ENCODE assay signal across 30 mouse cellular contexts in genomic region chr14:52547933-52548332, GRCm38 (mm10). TPM values are rescaled to one million over a fixed set of nuclear protein-coding genes. Genes with fewer than 3 reads are reported as not detected.
"Had no signal": no experiment of that assay in that cellular context is flagged by ENCODE, and none has a peak within 500 bp of the region (broad histone marks: within the 10 kb centered on the region; RNA-seq: fewer than 3 reads in every experiment).

No protein-coding gene starts in this region.

- ATAC-seq: midbrain, embryonic 13.5 days had no signal

- H3K27me3 ChIP-seq: liver, embryonic 13.5 days; midbrain, embryonic 13.5 days had no signal

- H3K9me3 ChIP-seq: liver, embryonic 13.5 days; midbrain, embryonic 13.5 days had no signal

- H3K36me3 ChIP-seq: liver, embryonic 13.5 days; midbrain, embryonic 13.5 days had no signal

- H3K4me3 ChIP-seq: left cerebral cortex, adult 2 months; liver, embryonic 13.5 days; midbrain, embryonic 13.5 days had no signal

- H3K4me1 ChIP-seq: liver, embryonic 13.5 days; midbrain, embryonic 13.5 days had no signal

- DNase-seq: kidney, adult 2 months; kidney, postnatal 36 days; layer of hippocampus, postnatal 36 days; liver, embryonic 13.5 days; lung, adult 2 months; lung, postnatal 14 days; lung, postnatal 4 days; right cerebral cortex, postnatal 25 days; spleen, adult 18-20 months; thymus, adult 18-20 months; thymus, postnatal 36 days had no signal

- H3K27ac ChIP-seq: kidney, postnatal 0 days; left cerebral cortex, adult 2 months; liver, embryonic 13.5 days; midbrain, embryonic 13.5 days had no signal

- H3K9ac ChIP-seq: liver, embryonic 13.5 days; midbrain, embryonic 13.5 days had no signal

- H3K4me2 ChIP-seq: liver, embryonic 13.5 days; midbrain, embryonic 13.5 days had no signal

RNA-seq across cellular contexts. Expression of gene Olfr1507, which starts 52.4 kb away (rescaled TPM):
- total RNA-seq: layer of hippocampus, adult 8-10 months; layer of hippocampus, postnatal 10 days; layer of hippocampus, postnatal 36 days; left cerebral cortex, adult 2 months; left cerebral cortex, postnatal 10 days; left cerebral cortex, postnatal 36 days; liver, adult 2 months; megakaryocyte progenitor cell, adult 5-6 weeks; megakaryocyte-erythroid progenitor cell, adult 5-6 weeks had no signal
- polyA plus RNA-seq: kidney, adult 2 months; kidney, embryonic 14.5 days; kidney, postnatal 0 days; limb, embryonic 11.5 days; liver, adult 2 months; liver, embryonic 13.5 days; liver, embryonic 16.5 days; lung, adult 2 months; lung, embryonic 16.5 days; midbrain, embryonic 13.5 days; neural tube, embryonic 11.5 days; neural tube, embryonic 14.5 days; stomach, embryonic 16.5 days; testis, adult 2 months; urinary bladder, adult 2 months had no signal
